Mouse (Mus musculus) right cerebral cortex, adult 18-20 months (tissue): Measurements from ENCODE around the gene 2610528J11Rik.
"Not testable (repeated sequence)": the region's sequence is repeated elsewhere in the genome, so short reads cannot be mapped to it uniquely, and the experiment has no call there.

Source experiments
- DNase-seq: peaks from one replicate; pipeline ENCODE4 v3.0.0; 2022; ENCODE audit warnings: mixed read lengths

2610528J11Rik gene

DNA sequence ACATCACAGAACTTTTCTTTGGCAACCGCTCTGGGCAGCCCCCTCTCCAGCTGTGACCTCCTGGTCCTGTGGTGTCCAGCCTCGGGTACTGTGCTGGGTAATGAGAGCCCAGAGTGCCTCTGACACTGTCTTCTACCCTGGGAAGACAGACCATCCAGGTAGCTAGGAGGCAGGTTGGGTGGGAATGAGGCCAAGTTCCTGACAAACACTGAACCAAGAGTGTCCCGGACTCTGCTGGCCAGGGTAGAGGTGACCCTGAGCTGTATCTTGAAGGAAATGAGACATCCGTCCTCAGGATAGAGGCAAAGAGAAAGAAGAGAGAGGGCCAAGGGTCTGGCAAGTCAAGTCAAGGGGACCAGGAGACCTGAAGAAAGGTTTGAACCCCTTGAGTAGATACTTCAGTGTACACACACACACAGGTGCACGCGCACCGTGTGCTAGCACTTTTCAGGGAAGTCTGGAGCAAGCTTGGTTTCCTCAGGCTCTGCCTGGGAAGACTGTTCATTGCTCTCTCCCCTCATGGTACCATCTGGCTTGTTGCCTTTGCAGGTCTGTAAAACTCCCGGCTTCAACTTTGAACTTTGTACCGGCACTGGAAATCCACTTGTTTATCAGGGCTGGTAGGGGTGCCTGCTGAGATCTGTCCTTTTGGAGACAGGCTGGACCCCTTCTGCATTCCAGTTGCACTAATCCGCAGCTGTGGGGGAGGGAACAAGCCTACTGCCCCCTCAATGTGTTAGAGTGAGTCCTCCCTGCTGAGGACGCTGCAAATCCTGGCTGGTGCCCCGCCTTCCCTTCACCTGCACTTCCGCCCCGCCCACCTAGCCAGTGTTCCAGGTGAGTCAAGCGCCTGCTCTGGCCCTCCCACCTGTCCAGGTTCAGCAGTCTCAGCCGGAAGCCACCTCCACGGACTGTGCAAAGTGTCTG, at the start of gene 2610528J11Rik:
Gene 2610528J11Rik (plus strand): TSS at position 592 of the 927 bp plus-strand sequence.
- DNase-seq, result no peak

DNA sequence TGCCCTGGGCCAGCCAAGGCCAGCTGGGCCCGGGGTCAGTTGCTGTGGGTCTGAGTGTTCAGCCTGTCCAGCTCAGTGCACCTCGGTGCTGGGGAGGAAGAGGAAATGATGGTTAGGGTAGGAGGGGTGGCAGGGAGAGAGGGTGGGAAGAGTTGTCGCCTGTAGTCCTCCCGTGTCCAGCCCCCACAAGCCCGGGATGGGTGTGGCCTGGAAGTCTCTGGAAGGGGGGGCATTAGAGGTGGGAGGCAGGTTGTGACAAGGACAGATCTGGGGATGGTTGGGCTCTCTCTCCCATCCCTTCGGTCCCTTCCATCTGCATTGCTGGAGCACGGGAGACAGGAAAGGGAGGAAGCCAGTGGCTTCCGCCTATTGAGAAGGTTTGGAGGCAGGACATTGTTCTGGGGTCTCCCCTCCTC, 37.1 kb upstream of the 2610528J11Rik start, which contains the start of gene Tie1:
Gene Tie1 (minus strand): TSS at position 345 of the 416 bp plus-strand sequence.
- DNase-seq, result no peak

DNA sequence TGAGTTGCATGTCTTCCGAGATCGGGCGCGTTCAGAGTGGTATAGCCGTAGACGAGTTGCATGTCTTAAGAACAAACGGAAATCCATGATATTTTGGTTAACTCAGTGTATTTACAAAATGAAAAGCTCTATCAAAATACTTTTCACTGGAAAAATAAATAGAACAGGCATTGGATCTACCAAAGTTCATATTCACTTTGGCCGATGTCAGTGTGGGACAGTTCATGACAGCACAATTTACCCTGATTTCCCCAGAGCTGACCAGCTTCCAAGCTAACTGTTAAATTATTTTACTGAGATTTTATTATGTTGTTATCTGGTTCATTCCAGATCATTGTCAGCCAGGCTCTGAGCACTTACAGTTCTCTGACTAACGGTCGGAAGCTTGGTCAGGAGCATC, 36.3 kb upstream of the 2610528J11Rik start:
- DNase-seq, result no peak

DNA sequence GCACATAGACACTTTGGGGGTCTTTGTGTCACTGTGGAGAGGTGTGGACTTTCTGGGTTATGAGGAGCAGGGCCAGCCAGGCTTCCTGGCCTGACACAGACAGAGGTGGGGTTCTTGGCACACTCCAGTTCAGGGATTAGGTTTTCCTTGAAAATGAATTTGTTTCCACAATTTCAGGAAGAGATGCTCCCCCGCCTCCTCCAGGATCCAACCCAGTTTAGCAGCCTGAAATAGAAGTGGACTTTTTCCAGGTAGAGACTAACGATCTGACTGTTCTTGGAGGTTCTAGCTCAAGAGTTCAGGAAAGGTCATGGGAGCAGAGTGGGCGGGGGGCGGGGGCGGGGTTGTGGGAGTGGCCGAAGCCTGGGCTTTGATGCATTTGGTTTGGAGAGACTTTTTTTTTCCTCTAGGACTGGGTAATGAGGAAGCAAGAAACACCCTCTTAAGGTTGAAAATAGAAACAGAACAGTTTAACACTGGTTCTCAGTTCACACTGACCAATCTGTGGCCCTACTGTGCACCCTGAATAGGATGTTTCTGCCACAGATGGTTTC, 26.6 kb upstream of the 2610528J11Rik start:
- DNase-seq, result peak; percentile 25

DNA sequence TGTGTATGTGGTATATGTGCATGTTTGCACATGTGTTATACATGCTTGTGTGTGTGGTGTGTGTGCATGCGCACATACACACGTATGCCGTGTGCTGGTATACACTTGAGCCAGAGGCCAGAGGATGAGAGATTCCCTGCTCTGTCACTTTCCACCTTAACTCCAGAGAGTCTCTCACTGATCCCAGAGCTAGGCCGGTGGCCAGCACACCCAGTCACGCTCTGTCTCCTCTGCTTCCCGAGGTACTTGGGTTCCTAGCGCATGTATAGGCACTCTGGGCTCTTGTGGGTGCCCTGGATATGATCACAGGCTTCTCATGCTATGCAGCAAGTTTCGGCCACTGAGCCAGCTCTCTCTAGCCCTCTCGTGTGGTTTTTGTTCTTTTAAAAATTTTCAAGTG, 26.0 kb upstream of the 2610528J11Rik start:
- no peak for DNase-seq

DNA sequence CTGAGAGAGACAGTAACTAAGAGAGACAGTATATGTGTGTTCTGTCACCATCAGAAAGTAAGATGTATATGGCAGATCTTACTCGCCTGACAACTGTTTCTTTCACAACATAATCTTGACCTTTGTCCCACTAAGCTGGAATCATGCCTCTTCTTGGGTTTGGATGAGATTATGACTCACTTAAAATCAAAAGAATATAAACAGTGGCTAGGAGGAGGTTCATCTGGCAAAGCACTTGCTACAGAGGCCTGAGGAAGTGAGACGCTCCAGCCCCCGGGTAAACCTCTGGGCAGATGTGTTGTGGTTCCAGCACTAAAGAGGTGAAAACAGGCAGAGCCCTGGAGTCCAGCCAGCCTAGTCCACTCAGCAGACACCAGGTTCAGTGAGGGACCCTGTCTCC, 21.2 kb upstream of the 2610528J11Rik start:
- no peak for DNase-seq

DNA sequence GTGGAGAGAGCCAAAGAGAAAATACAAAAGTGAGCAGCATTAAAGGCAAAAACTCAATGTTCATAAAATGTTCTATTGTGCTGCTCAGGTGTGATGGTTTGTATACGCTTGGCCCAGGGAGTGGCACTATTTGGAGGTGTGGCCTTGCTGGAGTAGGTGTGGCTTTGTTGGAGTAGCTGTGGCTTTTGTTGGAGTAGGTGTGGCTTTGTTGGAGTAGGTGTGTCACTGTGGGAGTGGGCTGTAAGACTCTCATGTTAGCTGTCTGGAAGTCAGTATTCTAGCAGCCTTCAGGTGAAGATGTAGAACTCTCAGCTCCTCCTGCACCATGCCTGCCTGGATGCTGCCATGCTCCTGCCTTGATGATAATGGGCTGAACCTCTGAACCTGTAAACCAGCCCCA, 19.6 kb upstream of the 2610528J11Rik start:
- DNase-seq, result not testable (repeated sequence)

DNA sequence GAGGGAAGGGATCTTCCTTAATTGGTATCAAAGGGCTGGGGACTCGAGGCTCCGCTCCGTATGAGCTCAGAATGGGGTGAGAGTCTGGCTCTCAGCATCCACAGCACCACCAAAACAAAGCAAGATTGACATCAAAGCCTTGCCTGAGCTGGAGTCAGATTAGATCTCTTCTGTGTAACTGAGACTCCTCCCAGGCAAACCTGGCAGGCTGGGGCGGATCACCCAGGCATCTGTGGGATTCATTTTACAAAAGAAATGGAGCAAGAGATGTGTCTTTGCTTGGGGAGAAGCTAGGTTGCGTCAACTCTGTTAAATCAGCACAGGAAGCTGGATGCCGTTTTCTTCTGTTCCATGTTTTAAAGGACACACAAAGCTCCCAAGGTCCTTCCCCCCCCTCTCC, 17.7 kb upstream of the 2610528J11Rik start:
- peak; percentile 14 for DNase-seq

DNA sequence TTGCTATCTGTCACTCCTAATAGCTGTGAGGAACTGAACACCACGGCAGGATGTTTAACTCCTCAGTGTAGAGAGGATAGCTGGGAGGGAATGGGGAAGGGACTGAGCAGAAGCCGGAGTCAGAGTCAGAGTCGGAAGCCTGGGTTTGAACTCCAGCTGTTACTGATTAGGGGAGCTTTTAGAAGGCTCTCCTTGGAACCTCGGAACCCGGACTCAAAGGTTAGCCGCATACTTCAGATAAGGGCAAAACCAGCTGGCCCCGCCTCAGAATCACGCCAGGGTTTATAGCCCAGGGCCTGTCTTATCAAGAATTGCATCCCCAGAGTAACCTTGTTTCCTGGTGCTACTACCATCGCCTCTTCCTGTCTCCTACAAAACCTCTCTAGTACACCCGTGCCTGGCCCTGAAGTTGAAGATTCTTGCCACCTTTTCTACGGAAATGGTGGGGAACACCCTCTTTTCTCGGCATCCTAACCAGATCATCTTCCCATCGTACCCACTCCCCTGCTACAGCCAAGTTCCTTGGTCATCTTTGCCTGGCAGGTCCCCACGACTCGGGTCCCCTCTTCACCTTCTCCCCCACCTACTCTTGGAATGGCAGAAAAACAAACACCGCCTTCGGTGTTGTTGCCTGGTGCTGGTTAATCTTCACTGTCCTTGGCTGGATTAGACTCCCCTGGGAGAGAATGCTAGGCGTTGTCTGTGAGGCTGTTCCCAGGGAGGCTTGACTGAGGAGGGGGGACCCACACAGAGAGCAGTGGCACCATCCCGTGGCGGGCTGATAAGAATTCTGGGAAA, 9.9 kb upstream of the 2610528J11Rik start:
- DNase-seq, result no peak

DNA sequence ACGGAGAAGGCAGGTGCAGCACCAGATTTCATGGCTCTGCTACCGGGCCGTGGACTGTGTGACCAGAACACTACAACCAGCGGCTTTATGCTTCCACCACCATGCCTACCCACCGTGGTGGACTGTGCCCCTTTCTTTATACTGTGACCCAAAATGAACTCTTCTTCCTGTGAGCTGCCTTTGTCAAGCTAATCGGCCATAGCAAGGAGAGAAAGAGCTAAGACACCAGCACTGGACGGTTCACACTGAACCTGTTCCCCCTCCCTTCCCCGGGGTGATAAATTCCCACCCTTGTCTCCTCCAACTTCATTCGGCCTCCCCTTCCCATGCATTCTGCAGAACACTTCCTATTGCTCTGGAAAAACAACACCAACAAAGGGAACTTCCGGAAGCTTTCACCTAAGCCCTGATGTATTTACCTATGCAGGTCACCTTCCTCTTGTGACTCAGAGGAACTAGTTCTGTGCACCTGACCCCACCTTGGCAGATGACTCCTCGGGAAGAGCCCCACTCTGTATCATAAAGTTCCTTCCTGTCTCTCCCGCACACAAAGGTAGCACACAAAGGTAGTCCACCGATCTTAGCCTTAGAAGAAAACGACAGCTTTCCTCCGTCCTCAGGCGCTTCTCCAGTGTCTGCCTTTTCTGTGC, 9.2 kb upstream of the 2610528J11Rik start:
- no peak for DNase-seq

DNA sequence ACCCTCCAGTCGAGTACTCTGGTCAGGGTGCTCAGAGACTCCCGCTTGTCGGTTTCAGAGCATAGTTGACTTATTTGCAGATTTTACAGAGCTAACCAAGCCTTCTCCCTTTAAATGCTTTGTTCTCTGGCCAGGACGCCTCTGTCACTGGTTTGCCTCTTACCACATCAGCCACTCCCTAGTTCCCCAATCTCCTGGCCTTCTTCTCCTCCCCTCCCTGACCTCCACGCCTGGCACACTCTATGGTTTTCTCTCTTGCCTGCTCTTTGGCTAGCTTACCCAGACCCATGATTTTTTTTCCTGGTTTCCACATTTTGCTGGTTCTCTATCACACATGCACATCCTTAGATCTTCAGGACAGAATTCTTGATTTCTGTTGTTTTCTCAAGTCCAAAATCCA, 8.6 kb upstream of the 2610528J11Rik start:
- DNase-seq, result no peak

DNA sequence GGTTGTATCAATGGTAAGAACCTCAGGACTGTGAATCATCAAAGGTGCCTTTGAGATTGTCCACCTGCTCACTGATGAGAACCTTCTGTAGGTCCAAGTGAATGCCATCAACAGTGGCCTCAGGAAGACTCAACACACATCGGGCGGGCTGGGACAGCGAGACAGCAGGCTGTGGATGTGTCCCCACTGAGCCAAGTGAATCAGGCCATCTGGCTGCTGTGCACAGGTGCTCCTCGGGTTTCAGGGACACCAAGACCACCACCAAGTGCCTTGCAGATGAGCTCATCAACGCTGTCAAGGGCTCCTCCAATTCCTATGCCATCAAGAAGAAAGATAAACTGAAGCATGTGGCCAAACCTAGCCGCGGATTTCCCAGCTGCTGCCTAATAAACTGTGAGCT, 4.6 kb upstream of the 2610528J11Rik start:
- DNase-seq, result no peak

DNA sequence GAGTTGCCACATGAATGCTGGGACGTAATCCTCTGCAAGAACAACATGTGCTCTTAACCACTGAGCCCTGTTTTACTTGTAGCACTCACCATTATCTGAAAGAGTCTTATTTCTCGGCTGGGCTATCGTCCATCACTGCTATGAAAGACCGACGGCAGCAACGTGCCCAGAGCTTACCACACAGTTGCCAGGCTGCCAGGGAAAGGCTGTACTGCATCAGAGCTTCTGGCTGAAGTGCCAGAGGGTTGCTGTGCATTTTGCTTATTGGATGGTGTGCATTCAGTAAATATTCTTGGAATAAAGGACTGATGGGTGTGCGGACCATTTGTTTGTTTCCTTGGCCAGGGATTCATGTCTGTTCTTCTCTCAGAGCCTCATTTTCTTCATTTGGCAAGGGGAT, 2.8 kb upstream of the 2610528J11Rik start:
- DNase-seq, result no peak

DNA sequence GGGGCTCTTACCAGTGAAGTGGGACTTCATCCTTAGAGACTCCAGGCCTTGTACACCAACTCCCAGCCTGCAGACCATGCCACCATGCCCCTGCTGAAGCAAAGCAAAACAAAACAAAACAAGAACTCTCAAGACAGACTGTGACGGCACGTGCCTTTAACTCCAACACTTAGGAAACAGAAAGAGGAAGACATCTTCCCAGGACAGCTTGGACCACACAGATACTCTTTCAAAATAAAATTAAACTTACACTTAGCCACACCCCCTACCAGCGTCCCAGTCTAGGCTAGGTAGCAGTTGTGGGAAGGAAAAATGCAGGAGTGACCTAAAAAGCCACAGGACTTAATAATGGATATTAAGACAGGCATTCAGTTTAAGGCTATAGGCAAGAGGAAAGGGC, 1.0 kb upstream of the 2610528J11Rik start:
- DNase-seq, result no peak

DNA sequence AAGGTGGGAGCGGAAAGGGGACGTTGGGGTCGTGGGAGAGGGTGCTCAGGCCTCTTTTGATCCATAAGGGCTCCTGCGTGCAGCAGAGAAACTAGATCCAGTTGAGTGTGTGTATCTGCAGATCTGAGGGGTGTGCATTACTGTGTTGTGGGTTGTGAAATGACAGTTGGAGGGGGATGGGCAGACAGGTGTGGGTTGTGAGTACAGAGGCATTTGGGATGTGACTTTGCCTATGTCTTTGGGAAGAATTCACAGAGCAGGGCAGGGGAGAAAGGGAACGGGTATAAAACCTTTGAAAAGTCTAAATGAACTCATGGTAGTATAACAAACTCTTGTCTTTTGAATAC, 509 bp downstream of the 2610528J11Rik start:
- no peak for DNase-seq

DNA sequence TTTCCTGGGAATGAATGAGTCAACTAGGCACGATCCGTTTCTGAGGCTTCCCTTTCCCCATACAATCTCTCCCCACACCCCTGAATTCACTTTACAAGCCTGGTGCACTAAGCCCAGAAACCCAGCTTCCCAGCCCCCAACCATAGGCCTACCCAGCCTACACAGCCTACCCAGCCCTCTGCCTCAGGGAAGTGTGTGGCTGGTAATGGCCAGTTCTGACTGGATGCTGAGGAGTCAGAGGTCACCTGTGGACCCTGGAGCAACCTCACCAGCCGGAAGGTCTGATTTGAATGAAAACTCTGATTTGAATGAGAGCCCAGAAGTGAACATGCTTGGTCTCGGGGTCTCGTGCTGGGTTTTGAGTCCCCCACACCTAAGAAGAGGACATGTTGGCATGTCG, 921 bp downstream of the 2610528J11Rik start:
- no peak for DNase-seq

DNA sequence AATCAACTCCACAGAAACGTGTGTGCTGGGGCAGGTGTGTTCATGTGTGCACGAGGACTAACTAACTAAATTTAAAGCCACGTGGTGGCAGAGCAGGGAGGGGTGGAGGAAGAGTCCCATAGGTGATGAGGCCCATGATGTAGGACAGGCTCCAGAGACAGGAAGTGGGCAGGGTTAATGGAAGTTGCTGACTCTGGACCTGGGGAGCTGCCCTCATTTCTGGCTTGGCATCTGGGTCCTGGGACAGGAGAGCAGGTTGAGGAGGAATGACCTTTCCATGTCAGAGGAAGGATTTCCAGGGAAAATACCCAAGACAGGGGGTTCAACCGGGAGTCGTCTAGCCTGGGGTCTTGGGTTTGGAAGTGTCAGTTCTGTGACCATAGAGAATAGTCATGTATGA, 5.9 kb downstream of the 2610528J11Rik start:
- DNase-seq, result no peak

DNA sequence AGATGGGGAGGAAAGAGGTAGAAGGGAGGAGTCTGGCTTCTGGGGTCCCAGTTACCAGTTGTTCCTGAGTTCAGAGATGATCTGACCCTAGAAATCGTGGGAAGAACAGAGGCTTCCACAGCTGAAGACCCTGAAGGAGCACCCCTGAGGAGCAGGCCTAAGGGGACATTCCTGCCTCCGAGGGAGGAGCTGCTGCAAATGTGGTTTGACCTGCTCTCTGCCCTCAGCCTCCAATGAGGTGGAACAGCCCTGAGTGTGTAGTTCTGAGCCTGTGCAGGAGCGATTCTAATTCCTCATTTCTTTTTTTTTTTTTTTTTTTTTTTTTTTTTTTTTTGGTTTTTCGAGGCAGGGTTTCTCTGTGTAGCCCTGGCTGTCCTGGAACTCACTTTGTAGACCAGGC, 6.4 kb downstream of the 2610528J11Rik start:
- DNase-seq, result no peak

DNA sequence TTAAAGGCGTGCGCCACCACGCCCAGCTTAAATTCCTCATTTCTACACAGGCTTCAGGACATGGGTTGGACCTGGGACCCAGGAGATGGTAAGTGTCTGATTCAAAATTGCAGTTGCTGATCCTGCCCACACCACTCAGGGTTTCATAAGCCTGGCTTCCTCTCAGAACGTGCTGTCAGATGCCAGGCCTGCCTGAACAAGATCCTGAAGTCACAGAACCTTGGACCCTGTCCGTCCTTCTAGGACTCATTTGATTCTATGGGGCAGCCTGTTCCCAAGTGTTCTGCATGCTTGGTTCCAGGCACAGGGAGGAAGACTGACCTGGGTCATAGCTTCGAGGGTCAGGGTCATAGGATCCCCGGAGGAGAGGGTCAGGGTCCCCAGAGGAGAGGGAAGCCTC, 6.8 kb downstream of the 2610528J11Rik start:
- no peak for DNase-seq

DNA sequence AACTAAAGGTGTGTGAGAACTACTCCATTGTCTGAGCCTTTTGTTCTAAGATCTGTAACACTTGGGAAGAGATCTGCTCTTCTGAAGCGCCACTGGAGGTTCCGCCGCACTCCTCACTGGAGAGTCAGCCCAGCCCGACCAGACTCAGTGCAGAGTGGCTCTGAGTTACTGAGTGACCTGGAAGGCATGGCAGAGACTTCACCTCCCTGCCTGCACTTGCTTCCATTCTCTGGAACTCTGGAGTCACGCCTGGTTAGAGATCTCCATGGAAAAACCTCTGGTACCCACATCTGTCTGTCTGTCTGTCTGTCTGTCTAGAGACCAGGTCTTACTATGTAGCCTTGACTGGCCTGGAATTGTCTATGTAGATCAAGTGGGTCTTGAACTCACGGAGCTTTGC, 8.8 kb downstream of the 2610528J11Rik start:
- no peak for DNase-seq

DNA sequence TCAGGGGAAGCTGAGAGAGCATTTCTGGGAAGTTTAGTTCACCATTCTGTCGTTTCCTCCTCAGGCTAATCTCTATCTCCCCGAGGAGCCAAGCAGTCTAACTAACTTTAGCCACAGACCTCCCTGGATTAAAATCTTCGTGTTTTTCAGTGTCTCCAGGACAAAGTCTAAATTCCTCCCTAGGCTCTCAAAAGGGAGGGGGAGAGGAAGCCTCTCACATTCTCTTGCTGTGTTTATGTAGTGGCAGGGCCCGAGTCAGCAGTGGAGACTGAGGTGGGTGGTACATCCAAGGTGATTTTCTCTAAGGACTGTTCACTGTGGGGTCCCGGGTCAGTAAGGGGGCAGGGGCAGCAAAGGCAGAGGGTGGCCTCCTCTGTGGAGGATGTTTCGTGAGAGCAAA, 11.0 kb downstream of the 2610528J11Rik start:
- no peak for DNase-seq

DNA sequence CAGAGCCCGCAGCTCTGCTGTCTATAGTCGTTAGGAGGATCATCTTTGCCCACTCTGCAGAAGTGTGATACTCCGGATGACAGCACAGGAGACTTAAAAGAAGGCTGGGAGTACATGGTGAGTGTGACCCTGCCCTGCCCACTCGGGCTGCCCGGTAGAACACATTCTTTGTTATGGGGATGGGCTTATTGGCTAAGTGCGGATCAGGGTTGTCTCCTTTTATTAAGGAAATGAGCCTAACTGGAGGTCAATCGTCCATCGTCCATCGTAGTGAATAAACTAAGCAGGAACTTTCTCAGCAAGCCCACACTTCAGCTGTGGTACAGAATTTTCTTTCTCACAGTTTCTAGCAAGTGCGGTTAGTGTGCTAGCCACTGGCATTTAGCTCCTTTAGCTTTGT, 13.1 kb downstream of the 2610528J11Rik start:
- no peak for DNase-seq

DNA sequence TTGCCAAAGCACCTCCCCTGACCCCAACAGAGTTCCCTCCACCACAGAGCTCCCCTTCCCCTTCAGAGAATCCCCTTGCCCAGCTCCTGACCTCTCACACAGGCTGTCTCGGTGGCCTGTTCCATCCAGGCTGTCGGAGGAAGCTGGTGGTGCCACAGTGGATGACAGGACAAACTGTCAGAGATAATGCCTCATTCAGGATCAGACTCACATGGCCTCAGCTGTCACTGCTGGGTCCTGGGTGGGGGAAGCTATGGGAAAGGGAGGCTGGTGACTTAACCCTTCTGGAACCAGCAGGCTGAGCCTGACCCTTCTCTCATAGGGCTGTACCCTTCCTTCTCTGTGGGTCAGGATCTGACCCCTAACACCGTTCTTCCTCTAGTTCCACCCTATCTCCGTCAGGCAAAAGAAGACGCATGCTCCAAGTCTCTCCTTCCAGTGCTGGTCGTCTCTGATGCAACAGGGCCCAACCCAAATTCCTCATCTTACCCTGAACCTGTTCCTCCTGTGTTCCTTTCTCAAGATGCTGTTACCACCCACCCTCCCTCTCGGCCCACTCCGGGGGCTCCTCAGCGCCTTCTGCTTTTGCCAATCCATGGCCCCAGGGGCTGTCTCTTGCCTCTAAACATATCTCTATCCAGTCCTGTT, 15.8 kb downstream of the 2610528J11Rik start:
- peak; percentile 23 for DNase-seq
